ENCODE assay signal across 8 mouse cellular contexts in genomic region chr6:8735657-8736492, GRCm38 (mm10). TPM values are rescaled to one million over a fixed set of nuclear protein-coding genes. Genes with fewer than 3 reads are reported as not detected.
A peak's percentile ranks its signal among the peaks of the same experiment; 100 is the strongest.
DNase-seq lines count a peak whose midpoint lies in the region; ATAC-seq lines count a peak whose summit lies in the region.

No protein-coding gene starts in this region.

- H3K36me3 ChIP-seq in forebrain, embryonic 16.5 days (ENCODE audit: control insufficient read depth, insufficient read depth) = no peaks in the 10 kb centered on the region
- H3K36me3 ChIP-seq in hindbrain, embryonic 14.5 days (replicated peaks; ENCODE audit: control insufficient read depth, insufficient read depth) = no peaks in the 10 kb centered on the region

- H3K9me3 ChIP-seq in forebrain, embryonic 16.5 days (ENCODE audit: control insufficient read depth, low read length) = no peaks in the 10 kb centered on the region
- no peaks in the 10 kb centered on the region for H3K9me3 ChIP-seq in hindbrain, embryonic 14.5 days (ENCODE audit: control insufficient read depth, low read length)

- ATAC-seq in cerebellum, adult (ENCODE audit: insufficient number of reproducible peaks, low FRiP score, low TSS enrichment) = peak; percentile 79
- peak; percentile 92 for ATAC-seq in forebrain, embryonic 16.5 days
- ATAC-seq in hindbrain, embryonic 14.5 days (ENCODE audit: low FRiP score) = peak; percentile 83

- no peak overlapping the region for H3K9ac ChIP-seq in forebrain, embryonic 16.5 days (replicated peaks; ENCODE audit: low read depth, low read length)
- no peak overlapping the region for H3K9ac ChIP-seq in hindbrain, embryonic 14.5 days

- DNase-seq in MN1 (ENCODE audit: low spot score) = peak; percentile 64
- peak; percentile 88 for DNase-seq in hindbrain, embryonic 14.5 days (ENCODE audit: low spot score)
- peak; percentile 80 to 84 for DNase-seq in layer of hippocampus, postnatal 10 days (ENCODE audit: low spot score in 2 of 2)
- peak; percentile 59 to 72 for DNase-seq in lung, postnatal 4 days
- peak; percentile 80 to 87 for DNase-seq in right cerebral cortex, postnatal 10 days (ENCODE audit: low spot score in 2 of 2)
- peak; percentile 26 for DNase-seq in yolk sac, embryonic 10.5 days (ENCODE audit: low spot score)

- H3K27ac ChIP-seq in forebrain, embryonic 16.5 days (ENCODE audit: low read length) = peak overlapping the region; percentile 9; the same call in 1 of the 2 replicates
- H3K27ac ChIP-seq in hindbrain, embryonic 14.5 days = peak overlapping the region; percentile 56; the same call in 1 of the 2 replicates

- peaks cover 4% of the 10 kb centered on the region for H3K4me1 ChIP-seq in forebrain, embryonic 16.5 days (replicated peaks; ENCODE audit: control insufficient read depth, insufficient read depth, low read length)
- no peaks in the 10 kb centered on the region for H3K4me1 ChIP-seq in hindbrain, embryonic 14.5 days (replicated peaks; ENCODE audit: control insufficient read depth, insufficient read depth, low read length)

- no peaks in the 10 kb centered on the region for H3K27me3 ChIP-seq in forebrain, embryonic 16.5 days (replicated peaks; ENCODE audit: control insufficient read depth, insufficient read depth, low read length)
- H3K27me3 ChIP-seq in hindbrain, embryonic 14.5 days (ENCODE audit: control insufficient read depth, insufficient read depth, low read length) = no peaks in the 10 kb centered on the region

- no peak overlapping the region for H3K4me3 ChIP-seq in forebrain, embryonic 16.5 days (replicated peaks; ENCODE audit: low read length)
- no peak overlapping the region for H3K4me3 ChIP-seq in hindbrain, embryonic 14.5 days (replicated peaks; ENCODE audit: low read length)

- H3K4me2 ChIP-seq in forebrain, embryonic 16.5 days (ENCODE audit: low read length) = no peak overlapping the region
- H3K4me2 ChIP-seq in hindbrain, embryonic 14.5 days (replicated peaks) = no peak overlapping the region

- WGBS in forebrain, embryonic 16.5 days = 40% methylated on average over 8 of the region's 8 CpGs
- WGBS in hindbrain, embryonic 14.5 days = 60% methylated on average over 8 of the region's 8 CpGs

RNA-seq across cellular contexts. Expression of gene Ica1, which starts 42.4 kb away (rescaled TPM):
- 51.6 and 55.6 TPM in 2 replicates for polyA plus RNA-seq in forebrain, embryonic 16.5 days (2015; fragmentation: Nextera tagmentation; extraction: Ambion mirVana)
- 75.5 TPM in 2 replicates for polyA plus RNA-seq in hindbrain, embryonic 14.5 days (2014; fragmentation: Nextera tagmentation; extraction: Ambion mirVana)
- 10 to 100 TPM; 56.8 to 61.4 TPM for total RNA-seq in layer of hippocampus, postnatal 10 days (2021)

Comparison
In these comparisons a context has a peak if more than half of its experiments do, and no peak if none do; other contexts are left out.
1. DNase-seq: peak in every context shown above with its lines; median percentile 88 in hindbrain, embryonic 14.5 days; 84 in right cerebral cortex, postnatal 10 days; 82 in layer of hippocampus, postnatal 10 days; 66 in lung, postnatal 4 days; 64 in MN1; 26 in yolk sac, embryonic 10.5 days.